Mouse (Mus musculus) kidney, adult 9 months (tissue): ENCODE data around the gene Gm266.

Experiments
- DNase-seq: peaks from one replicate; pipeline ENCODE4 v3.0.0; 2022

Gm266 gene

GRCm38 (mm10) chr12:111451561-111451960 lies 34.1 kb downstream of the Gm266 start:
- DNase-seq = no peak

GRCm38 (mm10) chr12:111450359-111450758 lies 35.3 kb downstream of the Gm266 start:
- peak; percentile 87 for DNase-seq

GRCm38 (mm10) chr12:111448931-111449705 lies 36.5 kb downstream of the Gm266 start:
- DNase-seq = peak; percentile 84

GRCm38 (mm10) chr12:111447898-111448760 lies 37.5 kb downstream of the Gm266 start:
- DNase-seq = no peak

DNA sequence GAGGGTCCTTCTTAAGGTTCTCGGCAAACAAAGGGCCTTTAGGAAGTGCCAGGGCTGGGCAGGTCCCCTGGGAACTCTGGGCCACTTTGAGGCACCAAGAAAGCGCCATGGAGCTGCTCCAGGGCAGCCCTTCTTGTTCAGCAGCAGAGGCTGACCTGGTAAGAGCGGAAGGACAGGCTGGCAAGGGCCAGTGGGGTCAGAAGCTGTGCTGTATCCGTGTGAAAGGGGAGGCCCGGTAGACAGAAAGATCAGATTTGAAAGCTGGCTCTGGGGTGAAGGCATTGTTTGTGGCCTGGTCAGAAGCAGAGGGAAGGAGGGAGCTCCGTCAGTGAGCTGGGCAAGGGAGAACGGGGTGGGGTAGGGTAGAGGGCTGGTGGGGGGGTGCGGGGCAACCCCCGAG lies 38.3 kb downstream of the Gm266 start:
- no peak for DNase-seq

GRCm38 (mm10) chr12:111446745-111447144 lies 38.9 kb downstream of the Gm266 start:
- no peak for DNase-seq

- DNase-seq = no peak
Measured at GRCm38 (mm10) chr12:111445890-111446613, 39.6 kb downstream of the Gm266 start.

DNA sequence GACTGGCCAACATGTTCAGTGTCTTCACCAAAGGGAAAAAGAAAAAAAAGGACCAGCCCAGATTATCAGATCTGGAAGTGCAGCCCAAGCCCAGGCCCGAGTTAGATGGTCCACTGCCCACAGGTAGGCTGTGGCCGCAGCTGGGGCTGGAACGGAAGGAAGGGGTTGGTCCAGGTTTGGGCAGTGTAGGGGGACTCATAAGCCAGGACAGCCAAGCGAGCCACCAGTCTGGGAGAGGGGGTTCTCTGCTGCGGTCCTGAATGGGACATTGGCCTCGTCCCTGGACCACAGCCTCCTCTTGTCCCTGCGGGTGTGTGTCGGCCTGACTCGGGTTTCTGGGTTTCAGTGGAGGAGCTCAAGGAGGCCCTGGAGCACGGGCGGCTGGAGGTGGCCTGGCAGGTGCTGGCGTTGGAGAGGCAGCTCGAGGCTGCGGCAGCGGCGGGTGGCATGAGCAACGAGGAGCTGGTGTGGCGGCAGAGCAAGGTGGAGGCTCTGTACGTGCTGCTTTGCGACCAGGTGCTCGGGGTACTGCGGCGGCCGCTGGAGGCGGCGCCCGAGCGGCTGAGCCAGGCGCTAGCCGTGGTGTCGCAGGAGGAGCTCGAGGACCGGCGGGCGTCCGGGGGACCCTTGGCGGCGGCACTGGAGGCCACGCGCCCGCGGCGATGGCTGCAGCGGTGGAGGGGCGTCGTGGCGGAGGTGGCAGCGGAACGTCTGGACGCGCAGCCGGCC lies 40.3 kb downstream of the Gm266 start:
- DNase-seq = no peak

GRCm38 (mm10) chr12:111443921-111444831 lies 41.4 kb downstream of the Gm266 start:
- DNase-seq = no peak

- no peak for DNase-seq
Measured at GRCm38 (mm10) chr12:111443011-111443870, 42.4 kb downstream of the Gm266 start.

DNA sequence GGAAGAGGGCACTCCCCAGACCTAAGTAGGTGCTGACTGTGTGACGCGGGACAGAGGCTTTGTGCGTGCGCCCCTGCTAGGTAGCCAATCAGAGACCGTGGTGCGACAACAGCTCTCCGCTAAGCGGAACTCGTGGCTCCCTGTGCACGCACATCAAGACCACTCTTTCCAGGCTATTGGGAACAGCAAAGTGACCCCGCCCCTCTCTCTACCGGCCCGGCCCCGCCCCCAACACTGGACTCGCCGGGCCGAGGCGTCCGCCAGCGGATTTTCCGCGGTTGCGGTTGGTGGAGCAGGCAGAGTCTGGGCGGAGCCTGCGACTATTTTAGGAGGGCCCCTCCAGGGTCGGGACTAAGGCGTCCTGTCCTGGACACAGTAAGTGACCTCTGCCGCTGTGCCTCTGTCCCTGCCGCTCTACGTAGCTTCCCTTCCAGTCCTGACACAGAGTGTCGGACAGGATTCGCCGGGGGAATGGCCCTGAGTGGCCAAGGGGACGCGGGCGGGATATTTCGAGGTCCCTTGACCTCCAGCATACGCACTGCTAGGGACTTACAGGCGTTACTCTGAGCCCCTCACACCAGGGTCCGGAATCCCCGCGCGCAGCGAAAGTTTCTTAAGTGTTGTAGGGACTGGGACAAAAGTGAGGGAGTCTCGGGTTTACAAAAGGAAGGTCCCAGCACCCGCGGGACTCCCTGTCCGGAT lies 43.2 kb downstream of the Gm266 start, which contains the start of gene Tnfaip2:
Gene Tnfaip2, plus strand, starts transcription at position 161 of the 702 bp plus-strand sequence.
- peak; percentile 82 for DNase-seq

GRCm38 (mm10) chr12:111441523-111441922 lies 44.1 kb downstream of the Gm266 start:
- DNase-seq = no peak

- DNase-seq = no peak
Measured at GRCm38 (mm10) chr12:111440701-111441373, 44.8 kb downstream of the Gm266 start.

DNA sequence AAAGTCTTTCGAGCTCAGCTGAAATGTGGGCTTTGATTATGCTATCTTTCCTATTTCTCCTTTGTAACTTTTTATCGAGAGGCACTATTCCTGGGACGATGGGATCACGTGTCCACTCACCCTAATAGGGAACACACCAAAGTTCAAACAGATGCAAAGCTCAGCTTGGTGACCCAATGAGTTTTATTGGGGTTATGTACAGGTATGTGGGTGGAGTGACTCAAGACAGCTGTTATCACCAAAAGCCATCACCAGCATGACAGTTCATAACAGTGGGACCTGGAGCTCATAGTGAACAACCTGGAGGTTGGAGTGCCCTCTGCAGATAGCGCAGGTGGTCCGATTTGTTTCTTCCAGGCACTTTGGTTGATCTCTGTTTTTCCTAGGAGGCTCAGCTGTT lies 46.8 kb downstream of the Gm266 start:
- no peak for DNase-seq

DNA sequence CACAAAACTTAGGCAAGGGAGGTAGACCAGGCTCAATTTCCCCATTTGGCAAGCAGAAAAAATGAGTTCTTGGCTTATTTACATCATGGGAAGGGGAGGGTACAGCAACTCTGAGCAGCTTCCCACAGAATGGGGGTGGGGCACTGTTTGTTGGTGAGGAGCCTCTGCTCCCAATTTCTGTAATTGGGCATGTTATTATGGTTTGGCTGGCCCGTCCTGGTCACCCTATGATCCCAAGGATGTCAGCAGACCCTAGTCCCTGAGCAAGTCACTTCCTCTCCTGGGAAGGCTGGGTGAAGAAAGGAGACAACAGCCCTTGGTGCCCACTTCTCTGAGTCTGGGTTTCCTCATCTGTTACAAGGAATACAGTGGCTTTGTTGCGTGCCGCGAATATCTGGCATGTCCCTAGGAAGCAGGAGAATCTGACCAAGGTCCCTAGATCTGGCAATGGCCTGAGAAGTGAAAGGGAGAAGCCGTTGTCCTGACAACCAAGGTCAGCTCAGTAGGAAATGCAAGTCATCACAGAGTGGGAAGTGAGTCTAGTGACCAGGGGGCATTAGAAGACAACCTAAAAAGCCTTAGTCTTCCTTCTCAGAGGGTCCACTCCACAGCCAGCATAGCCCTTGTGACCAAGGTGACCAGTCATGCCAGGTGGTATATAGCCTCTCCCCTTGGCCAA lies 48.3 kb downstream of the Gm266 start:
- no peak for DNase-seq

DNA sequence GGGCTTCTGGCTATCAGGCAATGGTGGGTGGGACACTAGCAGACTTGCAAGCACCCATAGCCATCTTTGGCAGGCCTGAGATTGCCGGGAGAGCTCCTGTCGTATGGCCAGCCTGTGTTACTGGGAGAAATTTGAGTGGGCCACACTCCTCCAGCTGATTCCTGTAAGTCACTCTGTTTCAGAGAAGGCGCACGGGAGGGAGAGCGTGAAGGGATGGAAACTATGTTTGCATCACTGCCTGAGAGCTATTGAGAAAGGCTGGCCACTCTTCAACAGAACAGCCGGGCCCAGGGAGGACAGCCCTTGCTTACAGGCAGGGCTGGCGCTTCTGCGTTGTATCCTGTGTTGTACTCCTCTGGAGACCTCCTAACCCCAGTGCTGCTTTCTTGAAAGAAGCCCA lies 49.0 kb downstream of the Gm266 start:
- no peak for DNase-seq

- DNase-seq = no peak
Measured at GRCm38 (mm10) chr12:111436170-111436569, 49.5 kb downstream of the Gm266 start.

GRCm38 (mm10) chr12:111434745-111435327 lies 50.8 kb downstream of the Gm266 start:
- peak; percentile 68 for DNase-seq
